Mouse (Mus musculus): ENCODE data around the gene Vps9d1.

- TF ChIP-seq CTCF (IDR thresholded peaks at IDR 0.05; ENCODE audit: control insufficient read depth, insufficient read depth, low read length) (no peak), POLR2A (IDR thresholded peaks at IDR 0.05; ENCODE audit: borderline replicate concordance, control insufficient read depth, low read depth, low read length) (no peak)
These were observed 6.4 kb downstream of the Vps9d1 start for GRCm38 (mm10) chr8:123247748-123248147.
